Mouse (Mus musculus): ENCODE measurements at regions not wholly inside any gene's neighbourhood (a gene's known extent, or its start where the extent isn't known, plus 50 kb on each side); places are given as distances from the start of the nearest gene placed in this dataset.
A peak's percentile ranks its signal among the peaks of the same experiment; 100 is the strongest.

DNA sequence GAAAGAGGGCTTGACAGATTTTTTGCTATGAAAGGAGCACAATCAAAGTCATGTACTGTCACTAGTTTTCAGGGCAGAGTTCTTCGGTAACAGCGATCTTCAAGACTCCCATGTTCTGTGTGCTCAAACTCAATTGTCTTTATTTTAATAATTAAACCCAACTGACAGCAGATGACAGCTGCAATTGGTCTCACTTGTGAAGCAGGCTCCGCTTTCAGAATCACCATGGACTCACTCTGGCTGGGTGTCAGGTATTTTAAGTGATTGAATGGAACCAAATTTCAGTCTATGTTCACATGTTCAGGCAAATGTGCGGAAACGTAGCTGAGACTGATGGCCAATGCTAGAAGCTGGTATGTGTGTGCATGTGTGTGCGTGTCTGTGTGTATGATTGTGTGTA, 489.7 kb downstream of the Kcnj2 start:
- Histone ChIP-seq H3K9me3 (no peaks in the 10 kb centered on the region), H3K4me3 (no peak overlapping the region), H3K27ac (replicated peaks) (no peak overlapping the region), H3K36me3 (replicated peaks) (no peaks in the 10 kb centered on the region), H3K27me3 (replicated peaks; ENCODE audit: low read depth, poor library complexity, severe bottlenecking) (no peaks in the 10 kb centered on the region; the same call in 1 of the 2 replicates), H3K4me1 (peaks cover 19% of the 10 kb centered on the region)
- DNase-seq (ENCODE audit: low spot score), result no peak
- 66% methylated on average over 6 of the region's 6 CpGs for WGBS

DNA sequence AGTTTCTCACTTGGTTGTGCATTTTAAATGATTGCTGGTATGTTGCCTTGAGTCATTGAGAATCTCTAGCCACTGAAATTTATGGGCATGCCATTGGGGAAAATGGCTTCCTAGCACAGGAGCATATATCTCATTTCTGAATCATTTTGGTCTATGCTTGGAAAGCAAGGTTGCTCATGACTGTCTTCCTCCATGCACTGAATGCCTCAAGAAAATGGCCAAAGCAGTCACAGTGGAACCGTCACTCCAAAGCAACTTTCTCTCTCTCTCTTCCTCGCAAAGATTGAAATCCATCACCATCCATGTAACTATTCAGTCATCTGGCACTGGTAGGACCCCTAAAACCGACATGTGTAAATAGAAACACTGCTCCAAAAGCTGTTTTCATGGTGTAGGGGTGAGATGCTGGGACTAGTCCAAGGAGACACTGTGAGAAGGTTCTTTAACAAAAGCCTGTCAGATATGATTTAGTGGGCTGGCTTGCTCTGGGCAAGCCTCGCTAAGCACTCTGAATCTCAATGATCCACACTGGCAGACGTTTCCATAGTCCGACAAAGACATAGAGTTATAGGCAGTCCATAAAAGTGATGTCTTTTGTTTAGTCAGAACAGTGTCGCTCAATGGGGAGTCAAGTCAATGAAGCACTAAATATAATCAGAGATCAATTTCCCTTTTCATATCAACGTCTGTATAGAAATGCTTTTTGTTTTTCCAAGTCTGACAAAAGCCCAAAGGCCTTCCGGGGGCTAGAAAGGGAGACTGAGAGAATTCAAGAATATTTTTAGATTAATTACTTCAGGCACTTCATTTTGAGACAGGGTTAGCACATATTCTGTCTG, 492.6 kb downstream of the Kcnj2 start:
- peaks cover 30% of the 10 kb centered on the region for H3K4me1 ChIP-seq
- H3K36me3 ChIP-seq (replicated peaks), result no peaks in the 10 kb centered on the region
- DNase-seq (ENCODE audit: low spot score), result no peak
- no peaks in the 10 kb centered on the region for H3K9me3 ChIP-seq
- H3K27me3 ChIP-seq (replicated peaks; ENCODE audit: low read depth, poor library complexity, severe bottlenecking), result peaks cover 4% of the 10 kb centered on the region
- 78% methylated on average over 9 of the region's 9 CpGs for WGBS
- no peak overlapping the region for H3K4me3 ChIP-seq
- H3K27ac ChIP-seq (replicated peaks), result no peak overlapping the region

DNA sequence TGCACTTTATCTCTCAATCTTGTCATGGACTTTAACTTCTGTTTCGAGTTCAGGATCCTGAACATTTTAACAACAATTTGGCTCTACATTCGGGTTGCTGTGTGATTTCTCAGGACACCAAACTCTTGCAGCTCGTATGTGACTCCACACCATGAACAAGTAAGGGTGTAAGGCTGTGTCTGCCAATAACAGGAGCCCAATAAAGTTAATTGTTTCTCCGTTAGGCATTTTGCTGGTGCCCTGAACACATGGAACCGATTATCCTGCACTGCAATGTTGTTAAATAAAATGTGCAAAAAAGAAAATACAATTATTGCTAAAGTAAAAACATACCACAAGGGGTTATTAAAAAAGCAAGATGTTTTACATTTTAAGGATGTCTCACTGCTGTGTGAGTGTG, 497.2 kb downstream of the Kcnj2 start:
- peak; percentile 30 for DNase-seq (ENCODE audit: low spot score)
- WGBS, result 47% methylated on average over 5 of the region's 5 CpGs
- H3K27ac ChIP-seq (replicated peaks), result 0 out of 2 replicates have a peak overlapping the region, but pooled peaks have one; percentile 7
- peaks cover 36% of the 10 kb centered on the region for H3K4me1 ChIP-seq
- H3K27me3 ChIP-seq (replicated peaks; ENCODE audit: low read depth, poor library complexity, severe bottlenecking), result peaks cover 4% of the 10 kb centered on the region; the same call in 1 of the 2 replicates
- H3K36me3 ChIP-seq (replicated peaks), result no peaks in the 10 kb centered on the region
- H3K9me3 ChIP-seq, result no peaks in the 10 kb centered on the region
- H3K4me3 ChIP-seq, result no peak overlapping the region

DNA sequence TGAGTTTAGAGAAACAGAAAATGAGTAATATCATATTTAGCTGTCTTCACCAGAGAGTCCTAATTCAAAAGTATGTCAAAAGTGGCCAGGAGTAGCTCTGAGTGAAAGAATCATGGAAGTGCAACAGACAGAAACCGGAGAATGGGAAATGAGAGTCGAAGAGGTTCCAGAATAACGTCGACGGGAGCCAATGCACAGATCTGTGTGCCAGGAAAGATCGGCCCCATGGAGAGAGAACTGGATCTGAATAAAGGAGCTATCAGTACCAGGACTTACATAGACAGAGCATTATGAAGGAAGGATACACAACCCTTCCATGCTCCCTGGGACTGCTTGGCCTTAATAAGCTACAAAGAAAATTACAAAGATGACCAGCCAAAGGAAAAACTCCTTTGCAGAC, 502.1 kb downstream of the Kcnj2 start:
- WGBS, result 88% methylated on average over 6 of the region's 6 CpGs
- Histone ChIP-seq H3K9me3 (peaks cover 3% of the 10 kb centered on the region; the same call in 1 of the 2 replicates), H3K4me3 (no peak overlapping the region), H3K27ac (replicated peaks) (peak overlapping the region; percentile 44; the same call in 1 of the 2 replicates), H3K36me3 (replicated peaks) (no peaks in the 10 kb centered on the region), H3K4me1 (peaks cover 36% of the 10 kb centered on the region), H3K27me3 (replicated peaks; ENCODE audit: low read depth, poor library complexity, severe bottlenecking) (no peaks in the 10 kb centered on the region)
- DNase-seq (ENCODE audit: low spot score), result no peak

DNA sequence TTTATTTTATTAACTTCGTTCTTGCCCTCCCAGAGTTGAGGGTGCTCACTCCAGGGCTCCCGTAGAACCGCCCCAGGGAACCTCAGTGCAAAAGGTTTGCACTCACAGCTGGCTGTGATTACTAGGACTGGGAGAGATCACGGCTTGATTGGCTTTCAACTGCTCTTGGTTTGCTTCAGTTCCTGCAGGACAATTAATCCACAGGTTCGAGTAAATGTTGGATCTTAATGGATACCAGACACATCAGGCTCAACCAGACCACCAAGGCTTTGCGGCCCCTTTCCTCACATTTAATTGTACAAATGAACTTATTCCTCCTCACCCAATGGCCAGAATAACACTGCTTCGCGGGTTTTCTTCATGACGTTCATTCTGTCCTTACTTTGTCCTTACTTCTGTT, 502.9 kb downstream of the Kcnj2 start:
- Histone ChIP-seq H3K36me3 (replicated peaks) (no peaks in the 10 kb centered on the region), H3K4me1 (peaks cover 28% of the 10 kb centered on the region), H3K27ac (replicated peaks) (peak overlapping the region; percentile 75), H3K4me3 (no peak overlapping the region), H3K9me3 (peaks cover 7% of the 10 kb centered on the region; the same call in 1 of the 2 replicates), H3K27me3 (replicated peaks; ENCODE audit: low read depth, poor library complexity, severe bottlenecking) (no peaks in the 10 kb centered on the region)
- WGBS, result 42% methylated on average over 9 of the region's 9 CpGs
- peak; percentile 78 for DNase-seq (ENCODE audit: low spot score)

DNA sequence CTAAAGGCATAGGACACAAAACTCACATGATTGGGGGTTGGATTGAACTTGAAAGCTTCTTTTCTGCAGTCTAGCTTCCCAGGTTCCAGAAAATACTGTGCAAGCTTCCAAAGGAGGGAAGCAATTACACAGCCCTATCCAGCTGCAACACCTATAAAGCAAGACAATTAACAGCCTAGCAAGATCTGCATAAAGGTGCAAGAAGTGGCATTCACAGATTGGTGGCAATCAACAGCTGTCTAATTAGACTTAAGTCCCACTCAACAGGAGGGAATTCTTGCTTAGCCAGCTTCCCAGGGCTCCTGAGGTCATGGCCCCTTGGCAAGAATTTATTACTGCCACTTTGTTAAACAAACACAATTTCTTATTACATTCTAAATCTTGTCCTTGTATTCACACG, 511.9 kb downstream of the Kcnj2 start:
- no peak overlapping the region for H3K27ac ChIP-seq (replicated peaks)
- DNase-seq (ENCODE audit: low spot score), result no peak
- no peak overlapping the region for H3K4me3 ChIP-seq
- WGBS, result 11% methylated on average over 1 of the region's 1 CpGs
- peaks cover 11% of the 10 kb centered on the region for H3K4me1 ChIP-seq
- H3K36me3 ChIP-seq (replicated peaks), result no peaks in the 10 kb centered on the region
- peaks cover 5% of the 10 kb centered on the region; the same call in 1 of the 2 replicates for H3K9me3 ChIP-seq
- no peaks in the 10 kb centered on the region for H3K27me3 ChIP-seq (replicated peaks; ENCODE audit: low read depth, poor library complexity, severe bottlenecking)

DNA sequence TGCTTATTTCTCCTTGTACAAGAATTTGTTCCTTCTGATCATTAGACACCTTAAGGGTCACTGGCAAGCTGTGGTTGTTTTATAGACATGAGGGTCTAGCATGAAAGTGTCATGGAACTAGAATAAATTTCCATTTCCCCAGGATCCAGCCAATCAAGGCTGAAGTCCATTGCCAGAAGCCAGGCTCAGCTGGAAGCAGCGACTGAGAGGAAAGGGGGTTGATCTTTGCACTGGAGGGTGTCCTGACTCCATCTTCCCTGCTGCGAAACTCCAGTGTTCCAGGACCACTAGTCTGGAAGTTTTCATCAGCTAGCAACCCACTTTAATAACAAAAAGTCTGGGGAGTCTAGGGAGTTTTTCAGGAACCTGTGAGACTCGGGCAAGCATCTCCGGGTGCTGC, 517.0 kb downstream of the Kcnj2 start:
- Histone ChIP-seq H3K27ac (replicated peaks) (peak overlapping the region; percentile 70; the same call in 1 of the 2 replicates), H3K27me3 (replicated peaks; ENCODE audit: low read depth, poor library complexity, severe bottlenecking) (no peaks in the 10 kb centered on the region), H3K4me1 (peaks cover 20% of the 10 kb centered on the region), H3K9me3 (0 out of 2 replicates have a peak, but pooled peaks cover 4% of the 10 kb centered on the region), H3K36me3 (replicated peaks) (no peaks in the 10 kb centered on the region), H3K4me3 (0 out of 2 replicates have a peak overlapping the region, but pooled peaks have one; percentile 23)
- 79% methylated on average over 4 of the region's 4 CpGs for WGBS
- DNase-seq (ENCODE audit: low spot score), result no peak

DNA sequence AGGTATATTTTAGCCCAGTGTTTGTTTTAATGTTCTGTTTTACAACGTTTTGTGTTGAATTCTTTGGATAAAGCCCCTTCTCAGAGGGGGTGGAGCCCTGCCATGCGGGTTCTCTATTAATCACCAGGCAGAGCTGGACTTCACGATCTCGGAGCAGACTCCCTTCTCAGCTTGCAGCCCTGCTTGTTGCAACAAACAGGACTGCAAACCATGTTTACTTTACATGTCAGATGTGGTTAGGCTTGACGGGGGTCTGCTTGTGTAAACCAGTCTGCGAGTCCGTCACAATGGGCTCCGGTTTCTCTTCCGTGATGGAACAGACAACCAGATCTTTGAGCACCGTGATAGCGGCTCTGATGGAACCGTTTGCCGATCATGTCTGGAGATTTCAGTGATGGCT, 517.6 kb downstream of the Kcnj2 start:
- 0 out of 2 replicates have a peak overlapping the region, but pooled peaks have one; percentile 23 for H3K4me3 ChIP-seq
- 47% methylated on average over 13 of the region's 13 CpGs for whole genome bisulfite sequencing
- 0 out of 2 replicates have a peak, but pooled peaks cover 4% of the 10 kb centered on the region for H3K9me3 ChIP-seq
- H3K27me3 ChIP-seq (replicated peaks; ENCODE audit: low read depth, poor library complexity, severe bottlenecking), result no peaks in the 10 kb centered on the region
- H3K4me1 ChIP-seq, result peaks cover 14% of the 10 kb centered on the region; the same call in 1 of the 2 replicates
- DNase-seq (ENCODE audit: low spot score), result peak; percentile 69
- H3K36me3 ChIP-seq (replicated peaks), result no peaks in the 10 kb centered on the region
- peak overlapping the region; percentile 70 for H3K27ac ChIP-seq (replicated peaks)

DNA sequence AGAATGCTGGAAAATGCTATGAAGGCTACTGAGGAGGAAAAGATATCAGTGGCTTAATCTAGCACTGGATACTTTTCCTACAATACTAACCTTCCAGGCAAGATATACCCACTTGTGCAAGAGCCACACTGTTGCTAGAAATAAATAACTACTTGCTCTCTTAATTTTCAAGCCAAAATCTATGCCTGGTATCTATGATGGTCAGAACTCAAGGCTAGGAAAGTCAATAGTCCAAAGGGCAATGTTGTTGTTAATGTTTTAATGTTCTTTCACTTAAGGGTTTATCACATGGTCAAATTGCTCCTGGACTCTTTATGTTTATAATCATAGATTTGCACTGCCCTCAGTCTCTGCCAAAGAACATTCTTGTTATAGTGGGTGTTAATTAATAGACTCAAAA, 533.5 kb downstream of the Kcnj2 start:
- no peaks in the 10 kb centered on the region for H3K4me1 ChIP-seq
- H3K9me3 ChIP-seq, result no peaks in the 10 kb centered on the region
- no peaks in the 10 kb centered on the region for H3K27me3 ChIP-seq (replicated peaks; ENCODE audit: low read depth, poor library complexity, severe bottlenecking)
- no peaks in the 10 kb centered on the region for H3K36me3 ChIP-seq (replicated peaks)
- DNase-seq (ENCODE audit: low spot score), result no peak
- H3K27ac ChIP-seq (replicated peaks), result no peak overlapping the region
- no peak overlapping the region for H3K4me3 ChIP-seq

DNA sequence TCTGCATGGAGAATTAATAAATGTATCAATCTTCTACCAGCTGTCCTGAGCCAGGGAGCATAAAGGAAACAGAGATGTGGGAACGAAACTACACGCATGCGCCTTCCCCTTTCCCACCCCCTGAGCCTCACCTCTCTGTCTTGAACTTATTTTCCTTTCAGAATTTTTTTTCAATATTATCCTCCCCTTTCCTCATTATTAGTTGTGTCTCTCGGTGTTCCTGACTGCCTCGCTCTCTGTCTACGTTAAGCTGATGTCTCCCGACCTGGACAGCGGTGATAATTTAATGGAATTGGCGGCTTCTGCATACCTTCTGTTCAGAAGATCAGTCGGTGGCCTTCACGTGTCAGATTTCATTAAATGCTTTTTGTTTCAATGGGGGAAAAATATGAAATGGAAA, 539.2 kb downstream of the Kcnj2 start:
- H3K36me3 ChIP-seq (replicated peaks), result no peaks in the 10 kb centered on the region
- no peak for DNase-seq (ENCODE audit: low spot score)
- H3K27me3 ChIP-seq (replicated peaks; ENCODE audit: low read depth, poor library complexity, severe bottlenecking), result no peaks in the 10 kb centered on the region
- H3K9me3 ChIP-seq, result no peaks in the 10 kb centered on the region
- H3K27ac ChIP-seq (replicated peaks), result no peak overlapping the region
- 82% methylated on average over 11 of the region's 11 CpGs for WGBS
- no peak overlapping the region for H3K4me3 ChIP-seq
- no peaks in the 10 kb centered on the region for H3K4me1 ChIP-seq

DNA sequence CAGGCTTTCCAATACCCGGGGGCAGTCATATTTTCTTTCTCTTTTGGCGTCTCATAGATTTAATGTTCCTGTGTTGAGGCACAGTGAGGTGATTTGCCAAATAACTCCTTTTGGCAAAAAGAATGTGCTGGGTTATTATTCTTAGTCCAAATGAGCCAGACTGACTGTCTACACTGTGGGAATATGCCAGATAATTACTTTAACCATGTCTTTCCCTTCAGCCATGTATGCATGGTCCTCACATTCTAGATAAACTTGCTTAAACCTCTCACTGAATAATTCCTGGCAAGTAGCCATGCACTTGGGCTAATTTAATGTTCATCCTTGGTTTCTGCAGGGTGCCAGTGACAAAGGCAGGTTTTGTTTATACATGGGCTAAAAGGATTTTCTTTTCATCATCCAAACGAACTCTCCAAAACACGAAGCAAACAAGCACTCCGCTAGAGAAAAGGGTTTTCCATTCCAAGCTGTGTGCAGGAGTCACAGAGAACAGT, 544.6 kb downstream of the Kcnj2 start:
- Histone ChIP-seq H3K9me3 (no peaks in the 10 kb centered on the region), H3K4me1 (no peaks in the 10 kb centered on the region), H3K27me3 (replicated peaks; ENCODE audit: low read depth, poor library complexity, severe bottlenecking) (no peaks in the 10 kb centered on the region), H3K4me3 (no peak overlapping the region), H3K27ac (replicated peaks) (no peak overlapping the region), H3K36me3 (replicated peaks) (no peaks in the 10 kb centered on the region)
- WGBS, result 76% methylated on average over 5 of the region's 5 CpGs
- DNase-seq (ENCODE audit: low spot score), result no peak

DNA sequence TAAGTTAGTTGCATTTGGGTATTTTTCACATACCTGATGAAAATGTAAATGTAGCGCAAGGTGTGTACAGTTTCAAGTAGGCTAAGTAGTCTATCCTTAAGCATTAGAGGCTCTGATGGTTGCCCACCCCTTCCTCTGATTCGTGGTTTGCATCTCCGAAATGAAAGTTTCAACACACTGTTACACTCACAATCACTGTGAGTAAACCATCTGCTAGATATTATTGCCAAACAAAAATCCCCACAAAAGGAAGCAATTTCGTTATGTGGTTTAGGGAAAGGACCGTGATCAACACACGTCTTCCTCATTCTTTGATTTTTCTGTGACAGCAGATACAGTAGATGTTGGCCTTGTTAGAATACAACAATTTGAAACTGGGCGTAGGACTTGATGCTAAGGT, 577.6 kb downstream of the Kcnj2 start:
- H3K4me1 ChIP-seq, result peaks cover 4% of the 10 kb centered on the region; the same call in 1 of the 2 replicates
- WGBS, result 86% methylated on average over 7 of the region's 7 CpGs
- no peaks in the 10 kb centered on the region for H3K9me3 ChIP-seq
- no peaks in the 10 kb centered on the region for H3K27me3 ChIP-seq (replicated peaks; ENCODE audit: low read depth, poor library complexity, severe bottlenecking)
- no peak overlapping the region for H3K4me3 ChIP-seq
- no peak overlapping the region for H3K27ac ChIP-seq (replicated peaks)
- DNase-seq (ENCODE audit: low spot score), result no peak
- no peaks in the 10 kb centered on the region for H3K36me3 ChIP-seq (replicated peaks)

DNA sequence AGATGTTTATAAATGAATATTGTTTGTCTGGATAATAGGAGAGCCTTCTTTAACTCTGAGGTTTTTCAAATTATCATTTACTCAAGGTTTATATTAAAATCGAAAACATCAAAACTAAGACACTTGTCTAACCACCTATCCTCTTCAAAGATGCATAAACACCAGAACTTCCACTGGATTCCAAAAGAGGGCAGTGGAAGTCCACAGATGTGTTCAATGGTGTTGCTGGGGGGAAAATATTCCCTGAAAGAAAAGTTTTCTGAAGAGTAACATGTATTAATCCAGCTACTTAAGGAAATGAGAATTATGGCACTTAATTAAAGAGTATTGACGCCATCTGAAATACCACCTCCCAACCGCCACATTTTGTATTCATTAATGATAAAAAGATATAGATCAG, 586.9 kb downstream of the Kcnj2 start:
- no peak overlapping the region for H3K27ac ChIP-seq (replicated peaks)
- no peaks in the 10 kb centered on the region for H3K27me3 ChIP-seq (replicated peaks; ENCODE audit: low read depth, poor library complexity, severe bottlenecking)
- DNase-seq (ENCODE audit: low spot score), result peak; percentile 41
- 43% methylated on average over 3 of the region's 3 CpGs for WGBS
- no peaks in the 10 kb centered on the region for H3K36me3 ChIP-seq (replicated peaks)
- peaks cover 6% of the 10 kb centered on the region; the same call in 1 of the 2 replicates for H3K9me3 ChIP-seq
- no peak overlapping the region for H3K4me3 ChIP-seq
- peaks cover 3% of the 10 kb centered on the region for H3K4me1 ChIP-seq

Data from embryonic facial prominence, embryonic 10.5 days (tissue).